Mouse (Mus musculus): ENCODE data around the gene Cyp2c66.
"Not testable (repeated sequence)": the region's sequence is repeated elsewhere in the genome, so short reads cannot be mapped to it uniquely, and the experiment has no call there.

Cyp2c66 gene

GRCm38 (mm10) chr19:39113644-39114043 lies at the start of gene Cyp2c66:
Gene Cyp2c66, plus strand, starts transcription at chr19:39113898.
- DNase-seq: no peak

- not testable (repeated sequence) for DNase-seq
Measured at GRCm38 (mm10) chr19:39098779-39099178, 14.9 kb upstream of the Cyp2c66 start.

- DNase-seq: not testable (repeated sequence)
Measured at GRCm38 (mm10) chr19:39156836-39157235, 43.1 kb downstream of the Cyp2c66 start.
